Mouse (Mus musculus): ENCODE measurements at regions not wholly inside any gene's neighbourhood (a gene's known extent, or its start where the extent isn't known, plus 50 kb on each side); places are given as distances from the start of the nearest gene placed in this dataset.
"Not testable (repeated sequence)": the region's sequence is repeated elsewhere in the genome, so short reads cannot be mapped to it uniquely, and the experiment has no call there.

DNA sequence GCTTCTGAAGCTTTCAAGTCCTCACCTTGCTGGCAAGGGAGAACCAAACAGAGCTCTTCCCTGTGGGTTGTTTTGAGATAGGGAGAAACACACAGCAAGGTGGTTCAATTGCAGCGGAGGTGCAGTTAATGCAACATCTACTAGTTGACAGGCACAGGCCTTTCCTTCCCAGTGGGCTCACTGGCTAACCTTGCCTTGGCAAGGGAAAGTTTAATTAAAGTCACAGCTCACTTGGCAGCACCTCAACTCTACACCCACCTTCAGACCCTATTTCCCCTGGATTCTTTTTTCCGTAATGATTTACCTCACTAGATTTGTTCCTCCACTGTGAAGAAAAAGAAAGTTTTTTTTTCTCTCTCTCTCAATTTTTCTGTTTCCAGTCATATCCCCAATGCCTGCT lies 314.5 kb downstream of the Tlr4 start:
- DNase-seq, result no peak

DNA sequence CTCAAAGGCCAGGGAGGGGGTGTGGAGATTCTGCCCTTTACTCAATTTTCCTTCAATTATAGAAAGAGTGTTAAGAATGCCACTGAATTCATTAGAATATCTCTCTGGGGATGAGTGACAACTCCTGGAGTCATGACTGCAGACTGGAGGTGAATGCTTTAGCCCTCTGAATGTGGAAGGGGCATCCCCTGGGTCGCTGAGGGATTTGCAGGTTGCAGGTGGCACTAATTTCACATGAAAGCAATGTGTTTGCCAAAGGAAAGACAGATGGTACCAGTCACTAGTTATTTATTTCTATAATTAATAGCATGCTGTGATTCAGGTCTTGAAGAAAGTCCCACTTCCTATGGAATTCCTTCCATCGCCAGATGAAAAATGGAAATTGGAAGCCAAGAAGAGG lies 321.1 kb downstream of the Tlr4 start:
- peak; percentile 18 for DNase-seq

DNA sequence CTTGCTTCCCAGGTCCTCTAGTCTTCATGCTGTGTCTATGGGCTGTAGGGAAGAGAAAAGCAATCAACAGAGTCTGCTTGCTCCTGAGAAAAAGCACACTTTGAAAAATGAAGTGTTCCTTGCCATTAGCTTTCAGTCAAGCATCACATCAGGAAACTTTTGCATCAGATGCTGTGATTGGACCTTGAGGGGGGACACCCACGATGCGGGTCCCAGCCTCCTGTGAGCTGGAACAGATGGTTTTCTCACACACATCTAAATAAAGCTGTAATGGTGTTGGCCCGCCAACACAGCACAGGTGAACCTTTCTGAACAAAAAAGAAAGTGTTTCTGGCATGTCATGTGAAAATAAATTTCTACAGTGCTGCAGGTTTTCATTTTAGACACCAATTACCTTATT lies 335.3 kb downstream of the Tlr4 start:
- DNase-seq, result no peak

DNA sequence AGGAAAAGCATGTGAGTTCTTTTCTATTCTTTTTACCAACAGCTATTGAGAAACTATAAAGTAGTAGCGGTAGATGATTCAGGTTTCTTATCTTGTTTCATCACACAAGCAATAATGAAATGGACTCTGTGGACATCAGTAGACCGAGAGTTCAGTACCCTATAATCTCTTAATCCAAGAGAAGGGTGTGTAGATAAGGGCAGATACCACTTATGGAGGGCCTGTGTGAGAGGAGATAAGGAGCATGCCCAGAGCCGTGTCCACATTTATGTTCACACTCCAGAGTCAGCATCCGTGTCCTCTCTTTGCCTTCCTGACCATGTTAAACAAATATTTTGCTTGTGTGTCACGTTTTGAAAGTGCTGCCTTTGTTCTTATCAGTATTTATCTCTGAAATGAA lies 340.3 kb downstream of the Tlr4 start:
- DNase-seq, result no peak

DNA sequence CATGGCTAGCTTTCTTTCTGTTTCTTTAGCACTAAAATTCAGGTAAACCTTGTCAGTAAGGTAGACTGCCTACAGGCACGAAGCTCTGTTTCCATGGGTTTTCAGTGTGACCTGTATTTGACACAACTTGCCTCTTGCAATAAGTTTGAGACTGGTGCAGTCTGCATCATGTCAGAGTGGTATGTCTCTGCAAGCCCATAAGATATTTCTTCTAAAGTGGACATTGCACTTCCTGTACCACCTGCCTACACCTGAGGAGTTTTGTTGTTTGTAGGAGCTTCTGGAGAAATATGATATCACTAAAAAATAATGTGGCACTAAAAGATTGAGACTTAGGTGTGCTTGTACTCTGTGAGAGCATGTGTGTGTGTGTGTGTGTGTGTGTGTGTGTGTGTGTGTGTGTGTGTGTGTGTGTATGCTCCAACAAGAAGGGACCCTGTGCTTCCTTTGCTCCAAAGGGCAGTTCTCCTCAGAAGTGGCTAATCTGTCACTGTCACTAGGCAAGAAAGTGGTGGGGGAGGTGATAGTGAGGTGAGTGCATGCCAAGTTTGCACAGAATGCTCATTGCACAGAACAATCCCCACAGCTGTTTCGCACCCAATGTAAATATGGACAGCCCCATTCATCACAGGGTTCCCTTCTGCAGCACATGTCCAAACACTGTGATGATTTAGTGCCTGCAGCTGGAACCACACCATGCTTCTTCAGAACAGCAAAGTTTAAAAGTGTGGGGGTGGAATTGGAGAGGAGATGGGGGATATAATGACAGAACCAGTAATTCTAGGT lies 360.5 kb downstream of the Tlr4 start:
- peak; percentile 72 for DNase-seq

DNA sequence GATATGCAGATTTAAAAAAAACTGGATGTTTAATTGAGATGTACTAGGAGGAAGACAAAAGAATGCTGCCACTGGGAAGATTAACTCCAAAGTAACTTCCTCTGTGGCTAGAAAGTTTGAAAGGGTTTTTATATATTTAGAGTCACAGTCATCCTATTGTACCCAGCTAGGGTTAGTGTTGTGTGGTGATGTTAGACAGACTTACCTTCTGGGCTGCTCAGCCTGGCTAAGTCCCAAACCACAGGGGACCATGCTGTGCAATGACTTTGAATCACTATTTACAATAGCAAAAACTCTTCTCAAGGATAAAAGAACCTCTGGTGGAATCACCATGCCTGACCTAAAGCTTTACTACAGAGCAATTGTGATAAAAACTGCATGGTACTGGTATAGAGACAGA lies 363.2 kb downstream of the Tlr4 start:
- DNase-seq, result no peak

DNA sequence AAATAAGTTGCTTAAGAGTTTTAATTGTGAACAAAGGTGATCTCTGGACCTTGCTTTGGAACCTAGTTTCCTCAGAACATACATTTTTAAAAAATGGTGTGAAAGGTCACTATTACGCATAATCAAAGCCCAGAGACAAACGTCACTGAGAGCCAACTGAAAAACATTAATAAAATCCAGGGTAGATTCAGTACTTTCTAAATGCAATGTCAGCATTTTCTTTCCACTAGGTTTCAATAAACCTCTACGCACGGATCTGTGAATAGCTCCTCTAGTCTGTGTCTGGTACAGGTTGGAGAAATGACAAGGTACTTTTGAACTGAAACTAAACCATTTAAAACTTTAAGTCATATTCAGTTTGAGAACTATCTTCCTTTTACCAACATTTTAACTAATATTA lies 367.0 kb downstream of the Tlr4 start:
- no peak for DNase-seq

DNA sequence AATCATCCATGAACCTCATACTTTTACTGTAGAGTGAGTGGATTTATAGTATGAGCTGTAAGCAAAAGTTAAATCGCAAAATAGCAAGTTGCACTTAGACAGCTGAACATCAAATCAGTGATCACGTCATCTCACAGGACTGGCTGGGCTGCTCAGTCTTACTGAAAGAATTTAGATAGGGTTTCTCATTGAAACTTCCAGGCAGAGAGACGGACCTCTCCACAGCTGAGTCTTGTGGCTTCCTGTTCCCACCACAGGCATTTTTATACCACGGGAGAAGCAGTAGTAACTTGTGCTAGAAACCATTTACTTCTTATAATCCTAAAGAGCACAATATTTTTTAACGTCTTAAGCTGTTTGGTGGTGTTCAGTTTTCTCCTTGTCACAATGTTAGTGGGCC lies 369.5 kb downstream of the Tlr4 start:
- no peak for DNase-seq

DNA sequence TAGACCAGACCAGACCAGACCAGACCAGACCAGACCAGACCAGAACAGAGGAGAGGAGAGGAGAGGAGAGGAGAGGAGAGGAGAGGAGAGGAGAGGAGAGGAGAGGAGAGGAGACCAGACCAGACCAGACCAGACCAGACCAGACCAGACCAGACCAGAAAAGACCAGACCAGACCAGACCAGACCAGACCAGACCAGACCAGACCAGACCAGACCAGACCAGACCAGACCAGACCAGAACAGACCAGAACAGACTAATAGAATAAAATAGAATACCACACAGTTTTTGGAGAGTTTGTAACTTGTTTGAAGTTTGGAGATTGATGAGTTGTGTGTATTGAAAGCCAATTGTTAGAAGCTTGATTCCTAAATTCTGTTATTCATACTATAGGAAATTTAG lies 381.0 kb downstream of the Tlr4 start:
- not testable (repeated sequence) for DNase-seq

DNA sequence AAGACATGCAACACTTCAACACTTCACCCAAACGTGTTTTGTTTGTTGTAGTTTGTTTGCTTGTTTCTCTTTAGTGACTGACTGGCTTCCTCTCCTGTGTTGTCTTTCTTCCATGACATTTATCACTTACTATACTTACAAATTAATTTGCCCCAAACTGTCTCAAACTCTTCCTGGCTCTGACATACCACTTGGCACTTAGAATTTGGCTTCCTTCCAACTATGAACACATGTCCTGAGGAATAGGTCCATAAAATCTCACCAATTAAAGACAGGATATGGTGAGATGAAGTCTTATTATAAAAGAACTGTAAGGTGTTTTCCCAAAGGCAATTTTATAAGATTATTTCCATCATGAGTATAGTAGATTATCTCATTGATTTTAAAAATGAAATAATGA lies 386.0 kb downstream of the Tlr4 start:
- DNase-seq, result no peak

DNA sequence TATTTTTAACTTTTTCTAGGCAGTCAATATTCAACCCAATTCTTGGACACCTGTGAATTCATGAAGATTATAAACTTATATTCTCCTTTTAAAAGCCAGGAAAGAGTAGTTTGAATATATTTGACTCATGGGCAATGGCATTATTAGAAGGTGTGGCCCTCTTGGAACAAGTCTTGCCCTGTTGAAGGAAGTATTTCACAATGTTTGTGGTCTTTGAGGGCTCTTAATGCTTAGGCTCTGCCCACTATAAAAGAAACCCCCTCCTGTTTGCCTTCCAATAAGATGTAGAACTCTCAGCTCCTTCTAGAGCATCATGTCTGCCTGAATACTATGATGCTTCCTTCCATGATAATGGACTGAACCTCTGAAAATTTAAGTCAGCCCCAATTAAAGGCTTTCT lies 397.1 kb downstream of the Tlr4 start:
- DNase-seq, result no peak

DNA sequence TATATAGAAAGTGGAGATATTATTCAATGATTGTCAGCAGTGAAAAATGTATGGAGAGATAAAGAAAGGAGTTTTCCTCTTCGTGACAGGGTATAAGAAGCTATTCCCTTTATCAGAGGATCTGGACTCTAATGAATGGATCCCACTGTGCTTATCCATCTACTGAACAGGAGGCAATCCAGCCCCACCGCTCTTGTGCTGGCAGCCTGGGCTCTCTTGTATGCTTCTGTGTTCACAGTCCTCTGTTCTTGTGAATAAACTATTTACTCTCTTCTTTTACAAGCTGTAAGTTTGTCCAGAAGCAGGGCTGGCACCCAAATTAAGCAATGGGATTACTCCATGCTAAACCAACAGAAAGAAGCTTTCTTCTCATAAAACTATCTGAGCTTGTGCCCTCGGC lies 401.8 kb downstream of the Tlr4 start:
- DNase-seq, result no peak

DNA sequence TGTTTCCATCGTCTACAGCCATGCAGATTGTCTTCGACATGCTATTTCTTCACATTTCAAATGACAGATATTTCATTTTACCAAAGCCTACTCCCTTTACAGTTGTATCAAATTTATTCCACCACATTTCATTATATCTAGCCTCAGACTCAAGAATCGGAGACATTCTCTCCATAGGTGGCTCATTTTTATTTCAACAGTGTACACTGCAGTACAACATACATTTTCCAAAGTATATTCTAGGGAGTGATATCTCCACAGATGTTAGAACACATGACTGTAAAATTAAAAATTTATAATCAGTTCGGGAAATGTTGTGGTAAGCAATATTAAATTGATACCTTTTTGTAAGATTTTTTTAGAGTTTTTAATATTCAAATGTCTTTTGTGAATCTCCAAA lies 446.2 kb downstream of the Tlr4 start:
- DNase-seq, result no peak

DNA sequence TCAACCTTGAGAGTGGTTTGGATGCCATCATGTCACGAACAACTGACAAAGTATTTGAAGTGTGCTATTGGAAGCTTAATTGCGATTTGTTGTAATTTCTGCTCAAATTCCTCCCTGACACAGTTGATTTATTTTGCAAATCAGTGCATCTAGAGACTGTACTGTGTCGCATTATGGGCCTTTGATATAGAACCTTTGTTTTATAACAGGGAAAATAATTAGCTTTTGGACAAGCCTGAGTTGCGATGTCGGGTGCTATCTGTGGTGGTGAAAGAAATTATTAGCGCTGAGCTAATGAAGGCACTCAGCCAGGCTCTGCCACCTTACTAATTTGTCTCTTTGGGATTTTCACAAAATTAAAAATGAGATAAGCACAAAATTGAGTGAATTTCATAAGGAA lies 473.6 kb downstream of the Tlr4 start:
- DNase-seq, result no peak

DNA sequence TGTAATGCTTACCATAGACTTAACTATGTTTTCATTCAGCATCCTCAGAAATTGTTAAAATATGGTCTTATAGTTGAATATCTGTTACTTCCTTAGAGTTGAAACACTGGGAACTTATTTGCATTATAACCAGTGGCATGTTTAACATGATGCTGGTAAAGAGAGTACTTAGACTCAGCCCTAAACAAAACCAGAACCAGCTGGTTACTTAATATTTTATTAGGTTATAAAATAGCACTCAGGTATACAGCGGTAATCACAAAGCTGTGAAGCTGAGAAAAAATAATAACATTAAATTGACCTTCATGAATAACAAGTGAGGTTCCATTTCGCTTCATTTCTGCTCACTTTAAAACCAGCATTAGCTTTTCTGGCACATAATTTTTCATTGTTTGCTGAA lies 474.4 kb downstream of the Tlr4 start:
- DNase-seq, result no peak

DNA sequence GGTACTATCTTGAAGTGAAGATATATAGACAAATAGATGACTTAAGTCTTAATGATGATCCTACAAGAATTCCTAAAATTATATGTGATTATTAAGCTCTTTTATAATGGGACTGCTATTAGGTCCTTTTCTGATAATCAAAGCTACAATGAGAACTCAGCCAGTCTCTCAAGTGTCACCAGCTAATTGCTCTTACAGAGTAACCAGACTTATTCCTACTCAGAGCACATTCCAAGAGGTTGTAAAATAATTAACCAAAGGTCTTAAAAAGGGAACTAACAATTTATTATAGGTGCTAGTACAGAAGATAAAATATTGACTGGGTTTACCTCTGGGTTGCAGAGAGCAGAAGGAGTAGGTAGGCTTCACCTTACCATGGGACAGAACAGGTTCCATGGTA lies 492.7 kb downstream of the Tlr4 start:
- not testable (repeated sequence) for DNase-seq
